Mouse (Mus musculus): ENCODE data around the gene A930017K11Rik. TPM values are rescaled to one million over a fixed set of nuclear protein-coding genes. Genes with fewer than 3 reads are reported as not detected.

Gene A930017K11Rik
- polyA plus RNA-seq, 1 experiment from 2014 or later, result 0.13 TPM

GRCm38 (mm10) chr17:25954671-25955070, 2.3 kb upstream of the A930017K11Rik start:
- no peak for ATAC-seq (ENCODE audit: low read depth)
- Histone ChIP-seq H3K27ac (ENCODE audit: low read length) (no peak overlapping the region), H3K9ac (ENCODE audit: low read depth, low read length) (no peak overlapping the region), H3K4me2 (ENCODE audit: low read depth, low read length) (no peak overlapping the region), H3K9me3 (replicated peaks; ENCODE audit: control insufficient read depth, low read length) (no peaks in the 10 kb centered on the region), H3K4me3 (ENCODE audit: low read depth, low read length) (no peak overlapping the region), H3K36me3 (ENCODE audit: control insufficient read depth, insufficient read depth) (no peaks in the 10 kb centered on the region), H3K4me1 (ENCODE audit: control insufficient read depth, low read depth, low read length) (peaks cover 19% of the 10 kb centered on the region), H3K27me3 (ENCODE audit: control insufficient read depth, insufficient read depth, low read depth, low read length) (peaks cover 40% of the 10 kb centered on the region)
- WGBS (ENCODE audit: insufficient replicate concordance), result 82% methylated on average over 2 of the region's 2 CpGs

- H3K4me3 ChIP-seq (ENCODE audit: low read depth, low read length), result no peak overlapping the region
- H3K27me3 ChIP-seq (ENCODE audit: control insufficient read depth, insufficient read depth, low read depth, low read length), result peaks cover 42% of the 10 kb centered on the region
- H3K9ac ChIP-seq (ENCODE audit: low read depth, low read length), result no peak overlapping the region
- no peak overlapping the region for H3K4me2 ChIP-seq (ENCODE audit: low read depth, low read length)
- no peaks in the 10 kb centered on the region for H3K9me3 ChIP-seq (replicated peaks; ENCODE audit: control insufficient read depth, low read length)
- H3K36me3 ChIP-seq (ENCODE audit: control insufficient read depth, insufficient read depth), result no peaks in the 10 kb centered on the region
- WGBS (ENCODE audit: insufficient replicate concordance), result 69% methylated on average over 5 of the region's 5 CpGs
- peaks cover 21% of the 10 kb centered on the region for H3K4me1 ChIP-seq (ENCODE audit: control insufficient read depth, low read depth, low read length)
- ATAC-seq (ENCODE audit: low read depth), result no peak
- H3K27ac ChIP-seq (ENCODE audit: low read length), result no peak overlapping the region
Measured at GRCm38 (mm10) chr17:25953161-25953560, 796 bp upstream of the A930017K11Rik start.

GRCm38 (mm10) chr17:25951225-25951802, 1.1 kb downstream of the A930017K11Rik start:
- 0 out of 2 replicates have a peak overlapping the region, but pooled peaks have one; percentile 8 for H3K9ac ChIP-seq (ENCODE audit: low read depth, low read length)
- under 1% methylated on average over 33 of the region's 33 CpGs for WGBS (ENCODE audit: insufficient replicate concordance)
- no peaks in the 10 kb centered on the region for H3K36me3 ChIP-seq (ENCODE audit: control insufficient read depth, insufficient read depth)
- H3K4me2 ChIP-seq (ENCODE audit: low read depth, low read length), result peak overlapping the region; percentile 74
- H3K27me3 ChIP-seq (ENCODE audit: control insufficient read depth, insufficient read depth, low read depth, low read length), result peaks cover 42% of the 10 kb centered on the region
- no peak for ATAC-seq (ENCODE audit: low read depth)
- H3K9me3 ChIP-seq (replicated peaks; ENCODE audit: control insufficient read depth, low read length), result no peaks in the 10 kb centered on the region
- H3K4me3 ChIP-seq (ENCODE audit: low read depth, low read length), result peak overlapping the region; percentile 52
- no peak overlapping the region for H3K27ac ChIP-seq (ENCODE audit: low read length)
- H3K4me1 ChIP-seq (ENCODE audit: control insufficient read depth, low read depth, low read length), result peaks cover 40% of the 10 kb centered on the region

- H3K4me3 ChIP-seq (ENCODE audit: low read depth, low read length), result no peak overlapping the region
- H3K36me3 ChIP-seq (ENCODE audit: control insufficient read depth, insufficient read depth), result no peaks in the 10 kb centered on the region
- peaks cover 42% of the 10 kb centered on the region for H3K27me3 ChIP-seq (ENCODE audit: control insufficient read depth, insufficient read depth, low read depth, low read length)
- no peak overlapping the region for H3K27ac ChIP-seq (ENCODE audit: low read length)
- peaks cover 46% of the 10 kb centered on the region for H3K4me1 ChIP-seq (ENCODE audit: control insufficient read depth, low read depth, low read length)
- H3K9me3 ChIP-seq (replicated peaks; ENCODE audit: control insufficient read depth, low read length), result no peaks in the 10 kb centered on the region
- H3K9ac ChIP-seq (ENCODE audit: low read depth, low read length), result no peak overlapping the region
- H3K4me2 ChIP-seq (ENCODE audit: low read depth, low read length), result peak overlapping the region; percentile 74; the same call in 1 of the 2 replicates
- 0% methylated on average over 2 of the region's 3 CpGs for WGBS (ENCODE audit: insufficient replicate concordance)
- no peak; the same call in 1 of the 2 replicates for ATAC-seq (ENCODE audit: low read depth)
Measured at GRCm38 (mm10) chr17:25950706-25951105, 1.7 kb downstream of the A930017K11Rik start.

GRCm38 (mm10) chr17:25949981-25950380, 2.4 kb downstream of the A930017K11Rik start:
- Histone ChIP-seq H3K4me1 (ENCODE audit: control insufficient read depth, low read depth, low read length) (peaks cover 53% of the 10 kb centered on the region), H3K27ac (ENCODE audit: low read length) (no peak overlapping the region), H3K27me3 (ENCODE audit: control insufficient read depth, insufficient read depth, low read depth, low read length) (peaks cover 42% of the 10 kb centered on the region), H3K4me2 (ENCODE audit: low read depth, low read length) (no peak overlapping the region), H3K36me3 (ENCODE audit: control insufficient read depth, insufficient read depth) (no peaks in the 10 kb centered on the region), H3K9me3 (replicated peaks; ENCODE audit: control insufficient read depth, low read length) (no peaks in the 10 kb centered on the region), H3K9ac (ENCODE audit: low read depth, low read length) (no peak overlapping the region), H3K4me3 (ENCODE audit: low read depth, low read length) (no peak overlapping the region)
- ATAC-seq (ENCODE audit: low read depth), result no peak
- 71% methylated on average over 5 of the region's 5 CpGs for WGBS (ENCODE audit: insufficient replicate concordance)

- H3K4me2 ChIP-seq (ENCODE audit: low read depth, low read length), result peak overlapping the region; percentile 30
Measured at GRCm38 (mm10) chr17:25948051-25948450, 4.3 kb downstream of the A930017K11Rik start.

GRCm38 (mm10) chr17:25947576-25947975, 4.8 kb downstream of the A930017K11Rik start:
- 43% methylated on average over 4 of the region's 4 CpGs for WGBS (ENCODE audit: insufficient replicate concordance)
- peak overlapping the region; percentile 99 for H3K27ac ChIP-seq (ENCODE audit: low read length)
- peak overlapping the region; percentile 66 for H3K9ac ChIP-seq (ENCODE audit: low read depth, low read length)

More at GRCm38 (mm10) chr17:25948051-25948450, 4.3 kb downstream of the A930017K11Rik start:
- Histone ChIP-seq H3K9ac (ENCODE audit: low read depth, low read length) (peak overlapping the region; percentile 66), H3K27me3 (ENCODE audit: control insufficient read depth, insufficient read depth, low read depth, low read length) (peaks cover 36% of the 10 kb centered on the region), H3K36me3 (ENCODE audit: control insufficient read depth, insufficient read depth) (no peaks in the 10 kb centered on the region), H3K27ac (ENCODE audit: low read length) (peak overlapping the region; percentile 99), H3K4me1 (ENCODE audit: control insufficient read depth, low read depth, low read length) (peaks cover 71% of the 10 kb centered on the region), H3K4me3 (ENCODE audit: low read depth, low read length) (no peak overlapping the region), H3K9me3 (replicated peaks; ENCODE audit: control insufficient read depth, low read length) (no peaks in the 10 kb centered on the region)
- no peak for ATAC-seq (ENCODE audit: low read depth)
- WGBS (ENCODE audit: insufficient replicate concordance), result 66% methylated on average over 8 of the region's 8 CpGs

GRCm38 (mm10) chr17:25946891-25947290, 5.5 kb downstream of the A930017K11Rik start:
- peak overlapping the region; percentile 54 for H3K4me2 ChIP-seq (ENCODE audit: low read depth, low read length)
- 86% methylated on average over 8 of the region's 8 CpGs for WGBS (ENCODE audit: insufficient replicate concordance)
- H3K9me3 ChIP-seq (replicated peaks; ENCODE audit: control insufficient read depth, low read length), result no peaks in the 10 kb centered on the region
- H3K27ac ChIP-seq (ENCODE audit: low read length), result peak overlapping the region; percentile 99
- H3K4me3 ChIP-seq (ENCODE audit: low read depth, low read length), result peak overlapping the region; percentile 9
- H3K4me1 ChIP-seq (ENCODE audit: control insufficient read depth, low read depth, low read length), result peaks cover 68% of the 10 kb centered on the region
- H3K9ac ChIP-seq (ENCODE audit: low read depth, low read length), result peak overlapping the region; percentile 66
- peaks cover 24% of the 10 kb centered on the region for H3K27me3 ChIP-seq (ENCODE audit: control insufficient read depth, insufficient read depth, low read depth, low read length)
- H3K36me3 ChIP-seq (ENCODE audit: control insufficient read depth, insufficient read depth), result no peaks in the 10 kb centered on the region
- ATAC-seq (ENCODE audit: low read depth), result no peak

More at GRCm38 (mm10) chr17:25947576-25947975, 4.8 kb downstream of the A930017K11Rik start:
- peaks cover 31% of the 10 kb centered on the region for H3K27me3 ChIP-seq (ENCODE audit: control insufficient read depth, insufficient read depth, low read depth, low read length)
- no peak for ATAC-seq (ENCODE audit: low read depth)
- H3K4me3 ChIP-seq (ENCODE audit: low read depth, low read length), result no peak overlapping the region
- no peaks in the 10 kb centered on the region for H3K36me3 ChIP-seq (ENCODE audit: control insufficient read depth, insufficient read depth)
- peaks cover 72% of the 10 kb centered on the region for H3K4me1 ChIP-seq (ENCODE audit: control insufficient read depth, low read depth, low read length)
- no peaks in the 10 kb centered on the region for H3K9me3 ChIP-seq (replicated peaks; ENCODE audit: control insufficient read depth, low read length)
- peak overlapping the region; percentile 30 for H3K4me2 ChIP-seq (ENCODE audit: low read depth, low read length)

GRCm38 (mm10) chr17:25946349-25946748, 6.0 kb downstream of the A930017K11Rik start:
- Histone ChIP-seq H3K27ac (ENCODE audit: low read length) (peak overlapping the region; percentile 99), H3K4me3 (ENCODE audit: low read depth, low read length) (peak overlapping the region; percentile 9), H3K9me3 (replicated peaks; ENCODE audit: control insufficient read depth, low read length) (no peaks in the 10 kb centered on the region), H3K4me2 (ENCODE audit: low read depth, low read length) (peak overlapping the region; percentile 54), H3K36me3 (ENCODE audit: control insufficient read depth, insufficient read depth) (no peaks in the 10 kb centered on the region), H3K4me1 (ENCODE audit: control insufficient read depth, low read depth, low read length) (peaks cover 63% of the 10 kb centered on the region), H3K9ac (ENCODE audit: low read depth, low read length) (peak overlapping the region; percentile 66), H3K27me3 (ENCODE audit: control insufficient read depth, insufficient read depth, low read depth, low read length) (peaks cover 19% of the 10 kb centered on the region)
- ATAC-seq (ENCODE audit: low read depth), result peak; percentile 20
- WGBS (ENCODE audit: insufficient replicate concordance), result 38% methylated on average over 7 of the region's 7 CpGs

Data from liver, embryonic 16.5 days (tissue).